Mouse (Mus musculus) megakaryocyte, embryonic 14.5 days (primary cell): ENCODE results near the gene Dact3.

Source experiments
- FLI1 ChIP-seq: IDR thresholded peaks from 2 replicates; pipeline ENCODE4 v1.6.1; 2012; ENCODE audit warnings: low read length, inconsistent platforms, mixed read lengths
- GATA1 ChIP-seq: IDR thresholded peaks from 3 replicates; pipeline ENCODE4 v1.6.1; 2012; ENCODE audit warnings: mixed read lengths, low read length, inconsistent platforms, borderline replicate concordance

DNA sequence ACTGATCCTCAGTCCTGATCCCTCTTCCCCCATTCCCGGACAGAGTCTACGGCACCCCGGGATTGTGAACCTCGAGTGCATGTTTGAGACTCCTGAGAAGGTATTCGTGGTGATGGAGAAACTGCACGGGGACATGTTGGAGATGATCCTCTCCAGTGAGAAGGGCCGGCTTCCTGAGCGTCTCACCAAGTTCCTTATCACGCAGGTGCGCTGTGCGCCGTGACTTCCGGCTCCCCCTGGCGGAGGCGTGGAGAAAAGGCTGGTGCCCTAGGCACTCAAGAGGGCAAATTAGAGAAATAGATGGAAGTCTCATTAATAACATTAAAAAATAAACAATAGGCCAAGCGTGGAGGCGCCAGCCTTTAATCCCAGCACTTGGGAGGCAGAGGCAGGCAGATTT is 16.8 kb upstream of the Dact3 start:
- no peak for TF ChIP-seq GATA1
- no peak for TF ChIP-seq FLI1
